Mouse (Mus musculus): ENCODE results near the gene Fbxo45.

DNA sequence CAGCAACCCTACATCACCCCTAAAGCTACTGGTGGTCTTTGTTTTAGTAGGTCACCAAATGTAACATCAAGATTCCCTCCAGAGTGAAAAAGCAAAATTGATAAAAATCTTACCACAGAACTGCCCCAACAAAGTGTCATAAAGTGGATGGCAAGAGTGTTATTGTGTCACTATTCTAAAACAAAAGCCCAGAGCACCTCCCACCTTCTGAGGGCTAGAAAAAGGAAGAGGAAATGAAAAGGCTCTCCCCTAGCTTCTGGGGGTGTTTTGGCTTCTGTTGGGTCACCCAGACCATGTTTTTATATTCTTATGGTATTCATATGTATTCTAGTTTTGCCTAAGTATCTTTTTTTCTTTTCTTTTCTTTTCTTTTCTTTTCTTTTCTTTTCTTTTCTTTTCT is 24.6 kb downstream of the Fbxo45 start:
- no peak for TF ChIP-seq ZNF384 (IDR thresholded peaks at IDR 0.05; ENCODE audit: low read depth, low read length)
- TF ChIP-seq HCFC1 (IDR thresholded peaks at IDR 0.05; ENCODE audit: borderline replicate concordance, insufficient read depth, low read length), result no peak
- no peak for TF ChIP-seq CHD2 (IDR thresholded peaks at IDR 0.05; ENCODE audit: low read depth, low read length)
- TF ChIP-seq ZC3H11A (IDR thresholded peaks at IDR 0.05; ENCODE audit: borderline replicate concordance, low read depth, low read length), result no peak
- TF ChIP-seq MAFK (IDR thresholded peaks at IDR 0.05; ENCODE audit: insufficient read depth, low read depth, low read length), result no peak

Measured in ES-E14 (cell line).